Mouse (Mus musculus) stomach, postnatal 0 days (tissue): Measurements from ENCODE around the gene Pgd.

ENCODE experiments used
- CTCF ChIP-seq: IDR thresholded peaks from 2 replicates; pipeline ENCODE4 v1.5.1; 2016; ENCODE audit warnings: antibody characterized with exemption, low read depth, mild to moderate bottlenecking, moderate library complexity
- EP300 ChIP-seq: optimal IDR thresholded peaks from 2 replicates; pipeline ENCODE3; 2016; ENCODE audit warnings: antibody characterized with exemption

GRCm38 (mm10) chr4:149133395-149133794 lies 33.2 kb downstream of the Pgd start:
- TF ChIP-seq CTCF (no peak), EP300 (no peak)
